Mouse (Mus musculus) spleen, adult 18-20 months (tissue): ENCODE results near the gene Frmd4b.
"Not testable (repeated sequence)": the region's sequence is repeated elsewhere in the genome, so short reads cannot be mapped to it uniquely, and the experiment has no call there.

Experiments used
- DNase-seq, 2 experiments: peaks; one replicate each; pipeline ENCODE4 v3.0.0; 2022; ENCODE audit warnings: mixed read lengths in 2 of 2

Gene Frmd4b

DNA sequence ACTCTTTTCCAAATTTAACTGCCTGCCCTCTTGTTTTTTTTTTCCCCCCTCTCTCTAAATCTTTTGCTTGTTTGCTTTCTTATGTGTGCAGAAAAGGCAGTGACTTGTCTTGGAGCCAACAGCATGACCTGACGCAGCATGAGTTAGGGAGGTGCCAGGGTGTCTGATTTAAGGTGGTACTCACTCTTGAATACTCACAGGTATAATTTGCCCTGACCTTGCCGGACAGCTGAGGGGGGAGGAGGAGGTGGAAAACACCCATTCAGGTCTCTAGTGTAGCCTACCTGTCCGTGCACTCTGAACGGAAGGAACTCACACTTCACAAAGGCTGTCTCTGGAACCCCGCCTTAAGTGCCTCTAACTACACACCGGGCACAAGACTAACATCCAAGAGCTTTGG is 338.5 kb downstream of the Frmd4b start:
- DNase-seq: no peak

- peak; percentile 14 to 45 for DNase-seq
Measured at GRCm38 (mm10) chr6:97278014-97278787, 339.1 kb downstream of the Frmd4b start.

- DNase-seq: no peak
Measured at GRCm38 (mm10) chr6:97276890-97277497, 340.3 kb downstream of the Frmd4b start.

DNA sequence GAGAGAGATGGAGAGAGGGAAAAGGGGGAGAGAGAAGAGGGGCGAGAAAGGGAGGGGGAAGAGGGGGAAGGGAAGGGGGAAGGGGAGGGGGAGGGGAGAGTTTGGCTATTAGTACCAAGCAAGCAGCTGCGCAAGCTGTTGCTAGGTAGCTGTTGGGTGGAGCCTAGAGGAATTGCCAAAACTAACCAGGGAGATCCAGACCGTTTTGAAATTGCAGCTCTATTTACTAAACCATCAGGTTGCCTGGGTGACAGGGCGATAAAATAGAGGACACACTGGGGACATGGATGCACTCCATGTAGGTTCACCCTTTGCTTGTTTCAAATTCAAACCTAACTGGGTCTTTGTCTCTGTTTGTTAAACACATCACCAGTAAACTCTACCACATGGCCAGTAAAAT is 341.0 kb downstream of the Frmd4b start:
- no peak for DNase-seq

- DNase-seq: no peak
Measured at GRCm38 (mm10) chr6:97275760-97276159, 341.6 kb downstream of the Frmd4b start.

DNA sequence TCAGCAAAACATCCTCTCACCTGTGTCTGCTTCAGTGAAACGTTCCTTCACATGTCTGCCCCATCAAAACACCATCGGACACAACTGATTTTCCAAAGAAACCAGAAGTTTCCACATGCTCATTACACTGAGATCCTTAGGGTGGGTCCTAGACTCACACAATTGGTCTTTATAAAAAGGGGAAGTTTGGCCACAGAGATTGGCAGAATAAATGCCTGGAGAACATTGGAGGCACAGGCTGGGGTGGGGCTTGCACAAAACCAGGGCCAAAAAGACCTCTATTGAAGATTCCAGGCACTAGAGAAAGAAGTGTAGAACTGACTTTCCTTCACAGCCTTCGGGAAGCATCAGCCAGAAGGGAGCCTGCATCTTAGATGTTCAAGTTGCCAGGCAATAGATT is 343.6 kb downstream of the Frmd4b start:
- DNase-seq: no peak

DNA sequence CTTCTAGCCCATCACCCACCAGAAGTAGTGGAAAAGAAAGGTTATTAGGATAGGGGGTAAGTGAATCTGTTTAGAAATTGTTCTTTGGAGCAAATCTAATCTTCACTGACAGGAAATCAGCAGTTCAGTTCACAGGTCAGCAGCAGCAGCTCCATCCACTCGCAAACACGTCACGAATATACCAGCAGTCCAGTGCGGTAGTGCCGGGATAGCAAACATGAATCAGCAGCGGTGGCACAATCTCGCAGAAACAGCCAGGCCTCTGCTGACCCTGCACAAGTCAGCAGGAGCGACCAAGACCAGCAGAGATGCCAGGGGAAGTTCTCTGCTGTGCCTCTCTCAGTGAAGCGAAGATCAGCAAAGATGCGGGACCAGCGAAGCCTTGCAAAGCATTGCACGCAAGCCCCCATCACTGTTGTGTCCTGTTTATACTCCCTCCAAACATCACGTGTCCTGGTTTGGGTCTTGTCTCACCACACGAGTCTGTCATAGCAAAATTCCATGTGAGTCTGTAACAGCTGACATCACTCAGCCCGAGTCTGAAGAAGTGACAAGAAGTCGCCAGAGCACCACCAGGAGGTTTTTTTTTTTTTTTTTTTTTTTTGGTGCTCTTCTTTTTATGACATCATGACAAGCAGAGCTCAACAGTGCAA is 344.2 kb downstream of the Frmd4b start:
- no peak for DNase-seq

DNA sequence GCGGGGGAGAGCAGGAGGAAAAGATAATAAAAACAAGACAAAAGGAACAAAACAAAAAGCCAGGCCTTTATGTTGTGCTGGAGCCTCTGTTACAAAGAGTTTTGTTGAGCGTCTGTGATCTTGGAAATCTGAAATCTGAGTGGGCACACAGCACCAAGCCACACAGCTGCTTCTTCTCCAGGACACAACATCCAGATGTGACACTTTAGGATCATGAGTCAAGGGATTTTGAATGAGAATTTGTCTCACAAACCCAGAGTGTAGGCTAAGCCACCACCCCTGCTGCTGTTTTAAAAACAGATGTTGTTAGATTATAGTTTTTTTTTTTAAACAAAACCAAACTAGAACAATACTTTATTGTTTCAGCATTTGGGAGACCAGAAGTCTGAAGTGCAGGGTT is 345.0 kb downstream of the Frmd4b start:
- DNase-seq: no peak

GRCm38 (mm10) chr6:97269596-97269995 is 347.7 kb downstream of the Frmd4b start:
- no peak for DNase-seq

DNA sequence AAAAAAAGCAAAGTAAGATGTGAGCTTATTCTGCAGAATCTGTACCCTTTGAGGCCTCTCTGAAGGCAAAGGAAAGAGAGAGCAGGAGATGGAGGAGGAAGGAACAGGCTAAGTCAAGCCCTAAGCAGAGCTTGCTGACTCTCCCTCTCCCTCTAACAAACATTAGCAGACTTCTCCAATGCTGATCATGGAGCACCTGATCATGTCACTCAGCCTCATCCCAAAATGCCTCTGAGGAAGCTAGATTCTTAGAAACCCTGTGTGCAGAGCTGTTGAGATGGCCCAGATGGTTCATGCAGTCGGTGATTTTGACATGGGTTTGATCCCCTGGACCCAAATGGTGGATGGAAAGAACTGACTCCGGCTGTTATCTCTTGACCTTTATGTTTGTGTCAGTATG is 350.2 kb downstream of the Frmd4b start:
- no peak for DNase-seq

GRCm38 (mm10) chr6:97266661-97267060 is 350.7 kb downstream of the Frmd4b start:
- no peak for DNase-seq

- DNase-seq: no peak
Measured at GRCm38 (mm10) chr6:97265705-97266104, 351.6 kb downstream of the Frmd4b start.

GRCm38 (mm10) chr6:97265240-97265639 is 352.1 kb downstream of the Frmd4b start:
- no peak for DNase-seq

DNA sequence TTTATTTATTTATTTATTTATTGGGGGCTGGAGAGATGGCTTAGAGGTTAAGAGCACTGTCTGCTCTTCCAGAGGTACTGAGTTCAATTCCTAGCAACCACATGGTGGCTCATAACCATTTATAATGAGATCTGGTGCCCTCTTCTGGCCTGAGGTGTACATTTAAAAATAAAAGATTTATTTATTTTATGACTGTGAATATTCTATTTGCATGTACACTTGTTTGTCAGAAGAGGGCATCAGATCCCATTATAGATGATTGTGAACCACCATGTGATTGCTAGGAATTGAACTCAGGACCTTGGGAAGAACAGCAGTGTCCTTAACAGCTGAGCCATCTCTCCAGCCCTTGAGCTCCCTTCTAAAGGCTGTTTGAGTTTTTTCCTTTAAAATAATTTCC is 353.6 kb downstream of the Frmd4b start:
- not testable (repeated sequence) for DNase-seq

GRCm38 (mm10) chr6:97262229-97262628 is 355.1 kb downstream of the Frmd4b start:
- no peak for DNase-seq

GRCm38 (mm10) chr6:97259926-97260325 is 357.4 kb downstream of the Frmd4b start:
- DNase-seq: not testable (repeated sequence)

- DNase-seq: no peak
Measured at GRCm38 (mm10) chr6:97258489-97258888, 358.9 kb downstream of the Frmd4b start.

GRCm38 (mm10) chr6:97252711-97253221 is 364.6 kb downstream of the Frmd4b start, which contains the start of gene Lmod3:
Gene Lmod3, minus strand, starts transcription at chr6:97252759.
- DNase-seq: no peak

- no peak for DNase-seq
Measured at GRCm38 (mm10) chr6:97252086-97252485, 365.3 kb downstream of the Frmd4b start.

DNA sequence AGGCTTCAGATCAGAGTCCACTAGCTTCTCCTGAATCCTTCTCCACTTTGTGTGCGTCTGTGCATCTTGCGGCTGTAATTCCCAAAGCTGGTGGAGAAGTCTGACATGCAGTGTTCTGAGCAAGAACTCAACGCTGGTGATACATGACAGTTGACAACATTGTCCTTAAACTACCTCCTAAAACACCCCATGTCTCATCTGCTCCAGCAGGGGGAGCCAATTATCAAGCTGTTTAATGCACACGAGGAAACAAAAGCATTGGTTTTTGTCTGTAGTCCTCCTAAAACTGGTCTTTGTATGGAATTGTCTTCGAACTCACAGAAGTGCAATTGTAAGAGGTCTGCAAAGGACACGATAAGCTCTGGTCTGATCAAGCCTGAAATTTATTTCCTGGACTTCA is 366.4 kb downstream of the Frmd4b start:
- DNase-seq: peak in 1 of 2 experiments; percentile 51

- DNase-seq: no peak
Measured at GRCm38 (mm10) chr6:97245200-97245599, 372.1 kb downstream of the Frmd4b start.

DNA sequence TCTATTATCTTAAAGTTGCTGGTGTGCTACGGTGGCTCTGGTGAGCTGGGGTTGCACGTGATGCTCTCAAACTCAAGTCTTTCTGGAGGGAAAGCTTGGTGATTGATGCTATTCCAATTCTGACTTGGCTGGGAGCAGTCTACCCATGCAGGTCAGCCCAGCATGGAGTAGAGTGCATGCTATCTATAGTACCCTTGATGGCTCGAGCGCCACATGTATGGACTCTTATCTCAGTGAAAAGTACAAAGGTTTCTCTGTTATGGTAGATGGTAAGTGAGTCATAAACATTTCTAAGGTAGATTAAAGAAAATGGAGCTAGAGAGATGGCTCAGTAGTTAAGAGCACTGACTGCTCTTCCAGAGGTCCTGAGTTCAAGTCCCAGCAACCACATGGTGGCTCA is 374.8 kb downstream of the Frmd4b start:
- no peak for DNase-seq

GRCm38 (mm10) chr6:97240092-97240491 is 377.2 kb downstream of the Frmd4b start:
- no peak for DNase-seq

GRCm38 (mm10) chr6:97239360-97239759 is 378.0 kb downstream of the Frmd4b start:
- DNase-seq: no peak
